Mouse (Mus musculus): ENCODE measurements around the gene Pnma3.

DNA sequence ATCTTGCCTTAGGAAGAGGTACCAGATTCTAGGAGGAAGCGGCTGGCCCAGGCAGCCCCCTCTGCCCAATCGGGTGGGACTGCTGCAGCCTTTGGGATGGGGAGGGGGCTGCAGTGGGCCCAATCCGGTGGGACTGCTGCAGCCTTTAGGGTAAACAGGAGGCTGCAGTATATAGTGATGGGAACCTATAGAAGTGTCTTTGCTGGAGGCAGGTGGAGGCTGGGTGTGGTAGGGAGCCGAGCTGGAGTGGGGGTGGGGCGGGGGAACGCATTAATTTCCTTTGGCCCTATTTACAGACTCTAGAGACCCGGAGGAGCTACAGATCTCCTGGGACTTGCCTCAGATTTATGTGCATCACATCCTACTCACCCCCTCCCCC, at the start of gene Pnma3:
- TF ChIP-seq POLR2A (IDR thresholded peaks at IDR 0.05; ENCODE audit: low read depth, low read length) (no peak), CTCF (IDR thresholded peaks at IDR 0.05; ENCODE audit: borderline replicate concordance, insufficient read depth, low read length) (no peak)
